Mouse (Mus musculus) mesoderm, embryonic 11.5 days (tissue): ENCODE results near the gene Ms4a6d.

Source experiments
- DNase-seq: peaks from one replicate; pipeline ENCODE4 v3.0.0-alpha.2; 2012; ENCODE audit warnings: low read depth, low spot score

Gene Ms4a6d

DNA sequence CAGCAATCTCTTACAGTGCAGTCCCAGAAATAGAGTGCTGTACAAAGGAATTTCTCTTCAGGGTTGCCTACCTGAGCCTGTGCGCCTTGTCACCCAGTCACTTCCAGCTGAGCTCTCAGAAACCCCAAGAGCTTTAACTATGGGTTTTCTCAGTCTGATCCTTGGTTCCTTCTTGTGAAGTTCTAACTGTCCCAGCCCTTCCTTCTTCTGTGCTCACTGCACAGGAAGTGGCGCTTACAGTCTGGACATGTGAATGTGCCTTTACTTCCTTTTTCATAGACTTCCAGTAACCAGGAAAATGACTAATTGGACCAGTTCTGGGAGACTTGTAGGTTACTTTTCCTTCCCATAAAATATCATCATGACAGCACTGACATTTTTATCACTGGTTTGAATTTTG lies at the start of gene Ms4a6d:
TSS of gene Ms4a6d (minus strand) at position 247 of the 400 bp plus-strand sequence.
- no peak for DNase-seq

- DNase-seq, result no peak
Measured at GRCm38 (mm10) chr19:11649564-11649963, 44.9 kb upstream of the Ms4a6d start.

GRCm38 (mm10) chr19:11646166-11646565 lies 41.5 kb upstream of the Ms4a6d start:
- no peak for DNase-seq

- no peak for DNase-seq
Measured at GRCm38 (mm10) chr19:11640732-11641131, 36.1 kb upstream of the Ms4a6d start, which contains the start of gene Ms4a3. Gene Ms4a3, minus strand, starts transcription at chr19:11640851.

- no peak for DNase-seq
Measured at GRCm38 (mm10) chr19:11639038-11639437, 34.4 kb upstream of the Ms4a6d start.

DNA sequence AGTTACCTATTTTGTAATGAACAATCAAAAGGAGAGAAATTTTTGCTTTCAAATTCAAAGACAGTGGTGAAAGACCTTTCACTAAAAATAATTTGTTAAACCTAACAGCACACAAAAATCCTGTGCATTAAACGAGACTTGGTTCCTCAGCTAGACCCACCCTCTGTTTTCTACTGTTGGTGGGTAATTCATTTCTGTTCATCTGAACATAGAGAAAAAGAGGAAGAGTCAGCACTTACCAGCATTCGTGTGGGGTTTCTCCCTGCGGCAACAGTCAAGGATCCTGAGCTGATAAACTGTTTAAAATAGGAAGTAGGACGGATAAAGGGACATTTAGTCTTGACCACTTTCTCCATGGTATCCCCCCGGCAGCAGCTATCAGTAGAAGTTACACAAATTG lies 30.9 kb upstream of the Ms4a6d start:
- DNase-seq, result no peak

- no peak for DNase-seq
Measured at GRCm38 (mm10) chr19:11634330-11634729, 29.7 kb upstream of the Ms4a6d start.

DNA sequence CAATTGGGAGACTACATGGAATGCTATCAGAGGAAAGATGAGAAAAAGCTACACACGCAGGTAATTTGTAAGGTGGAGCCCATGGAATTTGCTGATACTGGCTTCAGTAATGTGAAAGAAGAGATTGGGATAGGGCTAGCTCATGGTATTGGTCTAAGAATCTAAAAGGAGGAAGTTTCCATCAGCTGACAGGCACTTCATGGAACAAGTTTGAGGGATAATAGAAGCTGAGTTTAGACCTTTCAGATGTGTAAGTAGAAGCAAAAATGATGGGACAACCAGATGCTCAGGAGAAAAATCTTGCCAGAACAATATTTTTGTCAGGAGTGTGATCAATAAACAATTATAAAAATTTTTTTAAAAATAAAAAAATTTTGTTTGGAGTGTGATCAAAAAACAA lies 29.1 kb upstream of the Ms4a6d start:
- DNase-seq, result no peak

DNA sequence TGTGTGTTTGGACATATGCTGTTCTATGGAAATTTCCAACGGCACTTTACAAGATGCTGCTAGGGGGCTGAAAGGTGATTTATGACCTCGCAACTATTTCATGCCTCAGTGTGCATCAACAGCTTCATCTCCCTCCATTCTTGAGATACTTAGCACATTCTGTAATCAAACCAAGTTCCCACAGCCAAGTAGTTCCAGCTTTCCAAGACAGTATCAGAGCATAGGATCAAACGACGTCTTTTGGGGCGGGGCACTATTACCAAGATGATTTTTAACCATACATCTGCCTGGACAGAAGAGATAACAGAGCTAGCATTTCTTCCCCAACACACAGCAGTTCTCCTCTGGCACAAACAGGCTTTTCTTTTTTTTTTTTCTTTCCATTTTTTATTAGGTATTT lies 20.6 kb upstream of the Ms4a6d start:
- peak; percentile 56 for DNase-seq

GRCm38 (mm10) chr19:11624800-11625199 lies 20.2 kb upstream of the Ms4a6d start:
- peak; percentile 43 for DNase-seq

DNA sequence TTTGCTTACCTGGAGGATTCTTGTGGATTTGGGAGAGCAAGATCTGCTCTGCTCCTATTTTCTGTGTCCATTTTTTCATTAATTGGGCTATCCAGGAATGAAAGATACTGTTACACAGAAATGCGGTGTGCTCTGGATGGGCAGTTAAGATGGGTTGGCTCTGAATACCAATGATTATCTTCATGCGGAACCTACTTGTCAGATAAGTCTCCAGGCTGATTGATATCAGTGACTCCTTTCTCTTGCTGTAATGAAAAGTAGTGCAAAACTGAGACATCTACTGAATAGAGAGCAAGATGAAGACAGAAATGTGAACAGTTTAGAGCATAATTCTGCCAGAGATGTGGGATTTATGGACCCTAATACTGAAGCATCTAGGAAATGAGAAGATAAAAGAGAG lies 18.9 kb upstream of the Ms4a6d start, which contains the start of gene Ms4a2:
TSS of gene Ms4a2 (minus strand) at position 169 of the 400 bp plus-strand sequence.
- no peak for DNase-seq

- DNase-seq, result no peak
Measured at GRCm38 (mm10) chr19:11617983-11618382, 13.3 kb upstream of the Ms4a6d start.

DNA sequence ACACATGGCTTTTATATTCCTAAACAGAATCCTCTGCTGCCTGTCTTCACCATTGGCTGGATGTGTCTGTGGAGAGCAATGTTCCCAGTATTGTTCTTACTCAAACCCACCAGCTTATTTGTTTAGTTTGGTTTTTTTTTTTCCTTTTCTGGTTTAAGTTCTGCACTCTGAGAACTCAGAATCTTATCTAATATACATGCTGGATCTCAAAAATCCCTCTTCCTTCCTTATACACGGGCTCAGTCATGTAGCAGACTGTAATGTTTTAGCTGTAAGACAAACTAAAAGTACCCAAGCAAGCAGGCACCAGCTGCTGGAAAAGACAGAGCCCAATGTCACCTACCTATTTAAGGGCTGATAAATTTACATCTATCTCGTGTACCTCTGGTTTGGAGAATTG lies 10.2 kb upstream of the Ms4a6d start:
- no peak for DNase-seq

GRCm38 (mm10) chr19:11613776-11614443 lies 9.3 kb upstream of the Ms4a6d start:
- no peak for DNase-seq

DNA sequence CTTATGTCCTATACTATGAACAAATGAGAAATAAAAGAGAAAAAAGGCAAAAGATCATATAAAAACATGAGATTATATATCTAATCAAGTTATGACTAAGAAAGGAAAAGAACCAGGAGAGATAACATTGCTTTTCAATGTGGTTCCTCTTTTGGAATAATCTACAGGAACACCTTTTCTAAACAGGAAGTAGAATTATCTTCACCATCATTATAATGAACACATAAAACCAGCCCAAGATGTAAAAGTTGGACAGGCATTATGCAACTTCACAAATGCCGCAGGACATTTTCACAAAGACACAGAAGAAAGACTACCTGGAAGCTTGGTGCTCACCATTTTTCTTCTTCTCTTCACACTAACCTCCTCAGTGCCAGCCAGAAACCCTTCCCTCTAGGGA lies 8.4 kb upstream of the Ms4a6d start:
- no peak for DNase-seq

GRCm38 (mm10) chr19:11612293-11612692 lies 7.6 kb upstream of the Ms4a6d start:
- DNase-seq, result peak; percentile 49

- peak; percentile 56 for DNase-seq
Measured at GRCm38 (mm10) chr19:11611541-11611945, 6.9 kb upstream of the Ms4a6d start.

DNA sequence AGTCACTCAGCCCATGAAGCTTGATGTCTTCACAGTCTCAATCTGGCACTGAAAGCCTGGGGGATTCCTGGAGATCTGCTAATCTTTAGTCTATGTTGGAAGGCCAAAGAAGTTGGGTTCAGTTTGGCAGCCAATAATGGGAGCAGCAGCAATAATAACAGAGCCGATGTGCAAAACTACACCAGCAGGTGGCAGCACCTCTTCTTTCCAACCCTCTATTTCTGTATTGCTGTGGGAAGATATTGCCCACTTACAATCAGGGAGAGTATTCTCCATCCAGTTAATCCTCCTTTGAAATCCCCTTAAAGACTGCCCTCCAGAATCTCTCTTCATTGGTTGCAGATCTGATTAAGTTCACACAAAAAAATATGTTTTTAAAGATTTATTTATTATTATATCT lies 3.5 kb upstream of the Ms4a6d start:
- peak; percentile 64 for DNase-seq

DNA sequence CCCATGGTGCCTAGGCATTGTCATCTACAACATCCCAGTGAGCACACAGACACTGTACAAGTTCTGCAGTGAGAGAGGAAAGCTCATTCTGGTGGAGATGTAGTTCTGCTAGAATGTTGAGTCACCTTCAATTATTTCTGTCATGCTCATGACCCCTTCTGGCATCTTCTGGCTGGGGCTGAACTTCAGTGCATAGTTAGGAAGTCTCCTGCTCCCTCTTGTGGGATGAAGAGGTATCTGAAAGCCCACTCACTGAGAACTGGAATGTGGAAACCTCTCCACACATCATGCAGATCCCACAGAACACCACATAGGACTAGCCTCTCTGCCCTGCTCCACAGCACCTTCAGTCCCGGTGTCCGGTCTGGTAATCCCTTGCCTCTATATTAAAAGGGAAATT lies 2.6 kb downstream of the Ms4a6d start:
- peak; percentile 28 for DNase-seq

GRCm38 (mm10) chr19:11601349-11601748 lies 3.3 kb downstream of the Ms4a6d start:
- no peak for DNase-seq

DNA sequence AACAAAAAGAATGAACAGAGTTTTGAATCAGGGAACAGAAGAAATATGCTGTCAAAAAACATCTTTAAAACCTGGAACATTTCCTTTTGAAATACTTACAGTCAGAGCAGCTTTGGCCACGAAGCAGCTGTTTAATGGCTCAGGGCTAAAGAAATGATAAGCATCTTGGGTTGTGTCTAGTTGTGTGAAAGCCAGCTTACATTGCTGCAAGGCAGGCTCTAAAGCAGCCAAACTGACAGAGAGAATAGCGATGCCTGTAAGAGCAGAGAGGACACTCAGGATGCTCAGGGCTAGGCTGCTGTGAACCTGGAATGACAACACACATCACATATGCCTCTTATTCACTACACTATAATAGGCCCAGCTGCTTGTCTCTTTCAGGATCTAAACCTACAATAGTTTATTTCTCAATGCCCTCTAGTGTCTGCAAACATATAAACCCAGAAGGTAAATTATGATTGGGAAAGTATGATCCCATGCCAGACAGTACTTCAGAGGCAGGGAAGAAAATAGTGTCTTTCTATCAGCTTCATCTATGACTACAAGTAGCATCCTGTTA lies 14.7 kb downstream of the Ms4a6d start:
- no peak for DNase-seq

DNA sequence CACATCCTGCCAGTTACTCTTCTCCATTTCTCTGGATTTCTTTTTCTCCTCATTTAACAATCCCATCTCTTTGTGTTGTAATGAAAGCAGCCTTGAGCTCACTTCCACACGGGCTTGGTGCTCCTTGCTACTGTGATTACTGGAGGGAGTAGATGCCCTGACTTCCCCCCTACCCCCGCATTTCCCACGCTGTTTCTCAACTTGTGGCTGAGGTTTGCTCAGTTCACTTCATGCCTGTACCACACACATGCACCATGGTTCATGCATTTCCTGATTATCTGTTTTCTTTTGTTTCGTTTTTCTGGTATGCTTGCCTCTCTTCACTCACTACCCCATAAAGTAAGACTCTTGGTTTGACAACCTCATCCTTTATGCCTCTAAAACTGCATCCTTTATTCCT lies 15.4 kb downstream of the Ms4a6d start:
- no peak for DNase-seq

GRCm38 (mm10) chr19:11574965-11575364 lies 29.7 kb downstream of the Ms4a6d start:
- DNase-seq, result no peak
